Mouse (Mus musculus) lung, postnatal 14 days (tissue): ENCODE data around the gene Sh3bp4.

Experiments used
- DNase-seq: peaks from one replicate; pipeline ENCODE4 v3.0.0; 2021

Gene Sh3bp4

DNA sequence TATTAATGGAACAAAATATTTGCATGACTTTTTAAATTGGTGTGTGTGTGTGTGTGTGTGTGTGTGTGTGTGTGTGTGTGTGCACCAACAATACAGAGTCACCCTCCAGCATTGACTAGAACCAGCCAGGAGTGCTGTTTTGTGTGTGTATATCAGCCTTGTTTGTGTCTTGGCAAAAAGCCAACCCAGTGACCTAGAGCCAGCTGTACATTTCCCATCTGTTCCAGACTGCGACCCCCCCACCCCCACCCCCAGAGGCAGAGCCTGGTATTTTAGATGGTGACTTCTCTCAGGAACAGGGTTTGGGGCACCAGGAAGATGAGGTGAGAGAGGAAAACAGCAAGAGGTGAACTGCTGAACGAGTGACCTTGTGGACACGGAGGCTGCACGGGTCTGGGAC is 24.2 kb downstream of the Sh3bp4 start:
- DNase-seq: no peak

DNA sequence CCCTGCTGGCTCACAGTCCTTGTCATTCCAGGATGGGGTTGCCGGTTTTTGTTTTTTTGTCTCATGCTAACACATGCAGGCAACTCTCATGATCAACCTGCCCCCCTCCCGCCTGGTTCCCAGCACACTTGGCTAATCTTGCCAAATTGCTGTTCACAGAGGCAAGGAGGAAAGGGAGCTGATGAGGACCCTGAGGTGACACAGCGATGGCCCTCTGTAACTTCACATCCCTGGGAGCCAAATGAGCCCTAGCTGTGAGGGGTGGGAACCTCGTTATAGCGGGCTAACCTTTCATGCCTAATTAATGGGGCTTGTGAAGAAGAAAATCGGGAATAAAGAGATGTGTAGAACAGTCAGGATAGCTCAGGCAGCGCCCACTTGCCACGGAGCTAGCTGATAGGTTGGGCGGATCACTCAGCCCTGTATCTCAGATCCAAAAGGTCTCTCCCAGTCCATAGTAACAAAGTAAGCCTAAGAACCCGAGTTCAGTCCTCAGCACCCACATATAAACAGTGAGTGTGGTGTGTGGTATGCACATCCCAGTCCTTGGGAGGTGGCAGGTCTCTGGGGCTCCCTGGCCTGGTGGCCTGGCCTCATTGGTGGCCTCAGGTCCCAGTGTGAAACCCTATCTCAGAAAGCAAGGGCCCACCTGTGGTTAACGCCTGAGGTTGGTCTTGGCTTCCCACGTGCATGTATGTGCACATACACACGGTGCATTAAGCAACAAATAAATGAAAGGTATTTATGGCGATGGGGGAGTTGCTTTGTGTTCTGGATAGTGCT is 25.6 kb downstream of the Sh3bp4 start:
- DNase-seq: no peak

DNA sequence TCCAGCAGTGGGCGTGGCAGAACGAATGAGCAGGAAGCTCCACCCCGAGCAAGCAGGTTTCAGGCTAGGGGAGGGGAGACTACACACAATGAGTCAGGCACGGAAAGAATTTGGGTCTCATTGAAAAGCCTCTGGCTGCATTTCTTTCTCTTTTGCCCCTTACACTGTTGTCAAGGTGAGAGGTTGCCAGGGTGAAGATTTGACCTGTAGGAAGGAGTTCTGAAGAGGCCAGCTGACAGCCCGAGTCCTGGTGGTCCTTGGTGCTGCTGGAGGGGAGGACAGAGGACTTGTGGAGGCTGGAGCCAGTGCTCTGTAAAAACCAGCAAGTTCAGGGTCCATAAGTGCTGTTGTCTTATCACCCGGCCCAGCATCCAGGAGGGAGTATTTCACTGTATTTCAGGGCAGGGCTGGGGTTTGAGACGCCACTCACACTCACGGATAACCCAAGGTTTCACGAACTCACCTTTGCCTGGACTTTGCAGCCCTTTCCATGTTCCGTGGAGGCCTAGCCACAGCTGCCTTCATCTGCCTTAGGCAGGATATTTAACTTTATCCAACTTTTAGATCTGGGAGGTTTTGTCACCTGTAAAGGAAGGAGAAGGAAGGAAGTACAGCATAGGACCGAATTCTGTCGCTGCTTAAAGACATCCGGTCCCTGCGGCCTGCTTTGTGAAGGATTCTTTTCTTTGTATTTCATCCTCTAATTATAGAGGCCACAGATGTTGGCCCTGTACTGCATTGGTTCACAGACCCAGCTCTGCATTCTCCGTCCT is 32.2 kb downstream of the Sh3bp4 start:
- DNase-seq: no peak

DNA sequence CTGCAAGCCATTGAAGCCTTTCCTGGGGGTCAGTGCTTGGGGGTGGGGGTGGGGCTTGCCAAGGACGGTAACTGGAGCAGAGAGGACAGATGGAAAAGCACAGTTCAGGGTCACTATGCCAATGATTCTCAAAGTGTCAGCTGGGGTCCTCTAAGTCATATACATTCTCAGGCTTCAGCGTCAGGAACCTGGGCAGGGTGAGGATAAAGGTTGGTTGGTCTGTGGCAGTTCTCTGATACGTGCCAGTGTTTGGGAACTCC is 32.7 kb downstream of the Sh3bp4 start:
- DNase-seq: no peak

DNA sequence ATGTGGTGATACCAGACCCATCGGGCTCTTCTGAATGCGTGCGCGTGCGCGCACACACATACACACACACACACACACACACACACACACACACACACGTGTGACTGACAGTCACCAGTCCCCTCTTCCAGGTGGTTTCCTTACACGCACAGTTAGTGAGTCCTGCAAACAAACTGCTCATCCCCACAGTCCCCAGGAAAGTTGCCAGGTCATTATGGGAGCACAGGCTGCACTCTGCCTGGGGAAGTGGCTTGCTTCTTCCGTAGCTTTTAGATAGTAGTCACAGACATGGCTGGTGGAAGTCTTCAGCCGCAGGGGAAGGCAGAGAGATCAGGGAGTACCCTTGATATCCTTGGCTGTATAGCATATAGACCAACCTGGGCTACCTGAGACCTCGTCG is 33.3 kb downstream of the Sh3bp4 start:
- DNase-seq: no peak

DNA sequence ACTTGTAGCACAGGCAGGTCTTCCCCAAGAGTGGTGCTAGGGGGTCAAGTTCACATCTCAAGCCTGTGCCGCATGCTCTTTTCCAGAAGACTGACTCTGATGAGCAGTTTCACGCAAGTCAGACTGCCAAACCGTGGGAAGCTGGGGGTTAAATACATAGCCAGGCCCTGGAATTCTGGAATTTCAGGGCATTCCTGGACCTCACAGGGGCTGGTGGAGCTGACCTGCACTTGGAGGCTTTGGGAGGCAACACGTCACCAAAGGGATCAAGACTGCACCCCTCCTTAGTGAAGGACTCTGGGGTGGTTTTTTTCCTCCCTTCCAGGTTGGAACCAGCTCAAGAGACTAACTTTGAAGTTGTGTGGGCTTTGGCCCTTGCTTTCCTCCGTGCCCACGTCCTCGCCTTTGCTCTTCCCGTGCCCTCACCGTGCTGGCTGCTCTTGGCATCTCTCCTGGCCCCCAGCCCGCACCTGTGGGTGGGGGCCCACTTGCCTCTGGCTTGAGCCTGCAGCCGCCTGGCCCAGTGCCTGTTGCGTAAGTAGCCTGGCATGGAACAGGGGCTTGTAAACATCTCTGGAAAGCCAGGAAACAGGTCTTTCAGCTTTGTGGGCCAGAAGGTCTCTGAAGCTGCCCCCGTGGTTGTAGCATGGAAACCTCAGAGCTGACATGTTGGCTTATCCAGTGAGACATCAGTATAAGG is 34.0 kb downstream of the Sh3bp4 start:
- DNase-seq: peak; percentile 83

DNA sequence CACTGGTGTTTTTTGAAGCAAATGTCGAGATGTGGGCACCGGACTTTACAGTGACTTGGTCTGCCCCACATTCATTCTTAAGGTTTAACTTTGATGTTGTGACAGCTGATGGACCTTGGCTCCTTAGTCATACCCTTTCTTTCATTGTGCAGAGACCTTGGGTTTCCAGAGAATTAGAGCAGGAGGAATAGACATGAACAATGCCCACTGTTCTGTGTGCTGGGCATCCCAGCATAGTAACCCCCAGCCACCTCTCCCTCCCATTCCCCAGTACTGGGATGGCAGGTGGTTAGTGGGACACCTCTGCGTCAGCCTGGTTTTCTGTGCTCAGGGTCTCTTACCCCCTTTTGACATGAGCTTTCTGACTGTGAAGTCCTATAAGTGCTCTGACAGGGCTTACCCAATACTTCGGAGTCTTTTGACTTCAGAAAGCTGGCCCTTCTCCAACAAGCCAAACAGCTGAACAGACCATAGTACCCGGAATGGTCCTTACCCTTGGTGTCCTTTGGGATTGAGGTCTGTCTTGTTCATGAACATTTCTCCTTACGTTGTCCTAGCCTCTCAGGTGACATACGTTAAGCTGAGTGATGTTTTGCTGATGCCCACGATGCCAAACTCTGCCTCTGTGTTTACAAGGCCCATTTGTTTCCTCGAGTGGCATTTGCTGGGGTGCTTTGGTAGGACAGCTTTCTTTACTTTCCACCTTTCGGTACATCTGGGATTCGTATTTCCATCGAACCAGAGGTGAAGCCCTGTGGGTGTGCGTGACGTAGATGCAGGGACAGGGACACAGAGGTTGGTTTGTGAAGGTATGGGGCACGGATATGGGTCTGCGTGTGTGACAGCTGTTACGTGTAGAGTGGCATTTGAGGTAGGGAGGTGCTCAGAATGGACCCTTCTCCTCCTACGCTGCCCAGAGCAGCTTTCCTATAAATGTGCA is 35.9 kb downstream of the Sh3bp4 start:
- DNase-seq: no peak

DNA sequence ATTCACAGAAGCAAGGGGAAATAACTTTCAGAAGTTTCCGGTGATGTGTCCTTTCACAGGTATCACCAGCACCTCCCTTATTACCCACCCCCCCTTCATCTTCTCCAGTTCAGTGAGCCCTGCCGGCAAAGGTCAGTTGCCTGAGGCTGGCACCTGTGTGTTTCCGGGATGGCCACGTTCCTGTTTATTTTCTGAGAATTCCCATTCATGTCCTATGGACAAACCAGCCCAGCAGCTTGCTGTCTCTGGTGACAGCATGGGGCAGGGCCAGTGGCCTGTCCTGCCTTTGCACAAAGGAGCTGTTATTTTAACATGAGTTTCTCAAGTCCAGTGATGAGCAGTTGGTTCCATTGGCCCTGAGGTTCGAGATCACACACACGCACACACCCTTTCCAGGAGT is 37.3 kb downstream of the Sh3bp4 start:
- DNase-seq: no peak

DNA sequence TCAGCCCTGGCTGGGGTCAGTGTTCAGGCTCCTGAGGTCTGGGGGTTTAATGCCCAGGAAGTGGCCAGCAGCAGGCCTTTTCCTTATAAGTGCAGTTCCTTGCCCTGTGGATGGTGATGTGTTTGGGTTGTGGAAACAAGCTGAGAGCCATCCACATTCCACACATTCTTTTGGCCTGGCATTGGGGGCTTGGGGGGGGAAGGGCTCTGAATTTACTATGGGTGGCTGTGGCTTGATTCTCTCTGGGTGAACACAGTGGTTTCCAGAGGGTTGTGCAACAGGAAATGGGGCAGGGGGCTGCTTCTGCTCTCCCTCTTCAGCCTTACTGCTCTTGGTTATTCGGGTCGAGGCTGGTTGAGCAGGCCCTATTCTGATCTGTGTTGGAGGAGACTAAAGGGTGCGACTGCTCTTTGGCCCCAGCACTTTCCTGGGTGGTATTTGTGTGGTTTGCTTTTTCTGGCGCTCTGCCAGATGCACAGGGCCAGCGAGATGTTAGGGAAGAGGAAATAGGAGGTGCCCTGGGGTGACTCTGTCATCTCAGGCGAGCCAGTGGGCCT is 38.2 kb downstream of the Sh3bp4 start:
- DNase-seq: peak; percentile 58

DNA sequence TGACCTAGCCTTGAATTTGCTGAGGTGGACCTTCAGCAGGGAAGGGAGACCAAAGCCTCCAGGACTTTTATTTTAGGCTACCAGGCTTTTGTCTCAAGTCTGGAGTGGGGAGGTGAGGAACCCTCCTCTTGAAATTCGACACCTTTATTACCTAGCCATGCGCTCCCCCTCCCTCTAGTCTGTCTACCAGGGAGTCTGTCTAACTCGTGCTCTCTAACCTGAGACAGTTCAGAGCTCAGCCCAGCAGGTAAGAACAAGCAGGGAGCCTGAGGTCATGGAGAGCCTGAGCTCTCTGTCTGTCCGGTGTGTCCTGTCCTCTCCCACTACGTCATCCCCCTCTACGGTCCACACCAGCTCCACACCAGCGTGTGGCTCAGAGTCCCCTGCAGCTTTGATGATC is 39.6 kb downstream of the Sh3bp4 start:
- no peak for DNase-seq

DNA sequence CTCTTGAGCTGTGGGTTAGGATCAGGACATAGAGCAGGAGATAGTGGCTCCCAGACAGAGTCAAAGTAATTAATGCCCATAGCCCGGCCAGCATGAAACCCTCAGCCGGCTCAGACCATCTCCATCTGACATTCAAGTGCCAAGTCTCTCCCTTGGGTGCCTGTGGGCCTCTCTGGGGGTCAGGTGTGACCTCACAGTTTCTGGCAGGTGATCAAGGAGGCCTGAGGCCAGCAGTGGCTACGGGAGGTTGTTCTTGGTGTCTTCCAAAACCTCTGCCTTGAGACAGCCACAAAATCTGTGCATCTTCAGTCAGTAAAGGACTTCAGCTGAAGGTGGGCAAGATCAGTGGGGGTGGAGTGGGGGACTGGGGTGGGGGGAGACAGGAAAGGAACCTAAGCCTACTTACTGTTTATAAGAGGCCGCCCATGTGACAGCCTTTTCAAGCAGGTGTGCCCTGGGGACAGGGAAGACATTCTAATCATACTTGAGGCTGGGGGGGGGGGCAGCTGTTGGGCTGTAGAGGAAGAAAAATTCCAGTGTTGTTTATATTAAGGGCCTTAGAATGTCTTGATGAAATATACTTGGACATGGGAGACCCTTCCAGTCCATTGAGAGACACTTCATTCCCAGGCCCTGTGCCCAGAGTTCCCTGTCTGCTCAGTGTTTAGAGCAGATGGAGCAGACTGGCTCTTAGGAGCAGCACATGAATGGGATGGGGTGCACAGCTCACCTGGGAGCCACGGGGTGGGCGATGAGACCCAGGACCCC is 40.7 kb downstream of the Sh3bp4 start:
- no peak for DNase-seq

DNA sequence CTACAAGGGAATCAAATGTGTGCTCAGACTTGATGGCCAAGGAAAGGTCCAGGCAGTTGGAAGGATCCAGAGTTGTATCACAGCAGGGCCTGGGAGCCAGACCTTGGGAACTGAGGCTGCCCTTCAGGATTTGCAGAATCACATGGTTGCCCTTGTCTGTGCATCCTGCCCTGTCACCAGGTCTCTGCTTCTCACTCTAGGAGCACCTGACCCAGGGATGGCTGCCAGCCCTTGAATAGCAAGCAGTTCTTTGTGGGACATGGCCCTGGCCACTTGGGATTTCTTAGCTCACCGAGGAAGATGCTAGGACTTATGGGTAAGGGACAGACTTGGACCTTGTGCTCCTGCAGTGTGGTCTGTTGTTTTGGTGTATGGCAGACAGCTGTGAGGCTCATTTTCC is 42.3 kb downstream of the Sh3bp4 start:
- no peak for DNase-seq

DNA sequence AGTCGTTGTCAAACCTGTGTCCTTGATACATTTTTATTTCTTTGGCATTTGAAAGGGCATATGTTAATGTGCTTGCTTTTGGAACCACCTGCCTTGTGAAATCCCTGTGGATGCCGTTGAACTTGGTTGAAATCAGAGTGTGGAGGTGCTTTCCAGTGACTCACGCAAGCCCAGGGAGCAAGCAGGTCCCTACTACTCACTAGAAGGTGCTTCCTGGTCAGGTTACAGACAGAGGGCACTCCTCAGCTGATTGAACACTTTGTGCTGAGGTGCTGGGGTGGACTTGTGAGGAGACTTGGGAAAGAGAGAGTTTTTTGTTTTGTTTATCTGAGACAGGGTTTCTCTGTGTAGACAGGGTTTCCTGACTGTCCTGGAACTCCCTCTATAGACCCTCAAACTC is 43.5 kb downstream of the Sh3bp4 start:
- no peak for DNase-seq

DNA sequence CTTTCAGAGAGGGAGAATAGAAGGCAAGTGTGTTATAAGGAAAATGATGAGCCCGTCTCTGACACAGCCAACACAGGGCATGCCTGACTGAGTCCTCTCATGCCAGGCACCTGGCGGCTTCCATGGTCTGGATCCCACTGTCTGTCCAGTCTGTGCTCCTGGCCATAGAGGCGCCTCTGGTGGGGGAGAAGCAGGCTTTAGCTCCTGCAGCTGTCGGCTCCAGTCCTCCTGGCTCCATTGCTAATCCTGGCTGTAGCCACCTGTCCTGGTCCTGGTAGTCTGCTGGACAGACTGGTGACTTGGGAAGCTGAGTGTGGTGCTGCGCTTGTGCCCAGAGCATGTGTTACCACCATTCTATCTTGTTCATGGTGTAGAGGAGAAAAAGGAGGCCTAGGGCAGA is 46.8 kb downstream of the Sh3bp4 start:
- DNase-seq: no peak

DNA sequence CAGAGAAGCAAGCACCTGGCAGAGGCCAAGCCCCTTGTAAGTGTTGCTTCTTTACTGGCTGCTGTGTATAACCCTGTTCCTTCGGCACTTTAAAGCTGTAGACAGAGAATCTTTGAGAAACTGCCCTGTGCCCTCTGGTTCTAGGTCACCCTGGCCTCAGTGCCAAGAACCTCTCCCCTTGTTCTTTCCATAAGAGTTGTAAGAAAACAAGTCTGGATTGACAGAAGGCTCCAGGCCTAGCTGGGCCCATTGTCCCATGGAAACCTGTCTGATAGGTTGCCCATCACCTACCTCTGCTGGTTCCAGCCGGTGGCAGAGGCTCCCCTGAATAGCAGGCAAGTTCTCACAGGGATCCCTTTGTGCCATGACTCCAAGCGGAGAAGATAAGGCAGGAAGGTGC is 47.9 kb downstream of the Sh3bp4 start:
- DNase-seq: no peak

DNA sequence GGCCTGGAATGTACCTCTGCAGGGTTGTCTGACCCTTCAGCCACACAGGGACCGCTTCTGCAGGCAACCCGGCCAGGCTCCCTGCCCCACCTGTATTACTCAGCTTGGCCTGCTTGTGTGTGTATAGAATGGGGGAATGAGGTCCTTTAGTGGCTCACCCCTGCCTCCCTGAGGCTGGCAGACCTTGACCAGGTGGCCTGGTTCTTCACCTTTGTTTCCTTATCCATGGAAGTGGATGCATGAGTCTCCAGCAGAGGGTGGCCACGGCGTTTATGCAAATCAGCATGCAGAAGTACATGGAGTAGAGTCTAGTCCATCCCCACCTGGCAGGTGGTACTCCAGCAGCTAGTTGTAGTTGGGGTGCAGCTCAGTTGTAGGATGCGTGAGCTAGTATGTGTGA is 48.6 kb downstream of the Sh3bp4 start:
- DNase-seq: no peak

DNA sequence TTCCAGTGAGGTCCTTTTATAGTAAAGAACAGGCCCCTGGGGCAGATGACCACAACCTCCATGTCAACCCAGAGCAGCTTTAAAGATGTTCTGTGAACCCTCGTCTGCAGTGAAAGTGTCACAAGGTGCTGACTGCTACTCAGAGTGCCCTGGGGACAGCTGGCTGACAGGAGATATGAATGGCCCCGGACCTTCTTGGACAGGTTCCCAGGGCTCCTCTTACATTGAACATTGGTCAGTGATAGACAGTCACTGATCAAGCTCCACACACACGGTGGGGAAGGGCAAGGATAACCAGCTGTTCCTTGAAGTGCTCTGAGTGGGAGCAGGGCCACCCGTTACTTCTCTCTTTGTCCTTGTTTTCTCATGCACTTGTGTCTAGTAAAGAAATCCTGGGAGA is 50.1 kb downstream of the Sh3bp4 start:
- DNase-seq: no peak

DNA sequence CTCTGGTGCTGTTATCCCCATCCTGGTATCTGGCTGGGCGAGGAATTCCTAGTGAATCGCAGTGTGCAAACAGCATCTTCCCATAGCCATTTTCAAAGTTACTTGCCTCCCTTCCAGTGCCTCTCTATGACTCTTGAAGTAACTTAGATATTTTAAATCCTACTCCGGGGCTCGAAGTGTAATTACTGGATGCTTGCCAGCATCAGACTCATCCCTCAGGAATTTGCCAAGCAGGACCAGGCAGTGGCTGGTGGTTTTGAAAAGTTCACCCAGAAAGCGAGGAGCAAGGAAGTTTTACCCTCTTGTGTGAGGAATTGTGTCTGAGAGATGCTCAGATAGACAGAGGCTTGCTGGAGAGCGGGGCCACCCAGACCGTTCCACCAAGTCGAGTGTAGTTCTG is 51.3 kb downstream of the Sh3bp4 start:
- peak; percentile 63 for DNase-seq

DNA sequence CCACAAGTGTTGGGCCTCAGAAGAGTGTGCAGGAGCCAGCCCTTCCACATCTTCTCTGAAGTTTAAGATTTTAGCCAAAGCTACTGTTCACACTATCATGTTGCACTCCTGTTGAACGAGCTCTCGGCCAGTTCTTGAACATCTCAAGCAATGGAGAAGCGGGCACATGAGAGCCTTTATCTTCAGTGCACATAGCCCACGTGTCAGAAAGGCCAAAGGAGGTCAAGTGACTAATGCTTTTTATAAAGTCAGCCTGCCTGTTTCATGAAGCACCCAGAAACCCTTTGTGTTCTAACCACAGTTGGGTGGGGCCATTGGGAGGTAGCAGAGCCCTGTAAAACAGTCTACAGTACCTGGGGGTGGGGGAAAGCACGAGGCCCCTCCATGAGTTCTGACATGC is 52.2 kb downstream of the Sh3bp4 start:
- DNase-seq: no peak

DNA sequence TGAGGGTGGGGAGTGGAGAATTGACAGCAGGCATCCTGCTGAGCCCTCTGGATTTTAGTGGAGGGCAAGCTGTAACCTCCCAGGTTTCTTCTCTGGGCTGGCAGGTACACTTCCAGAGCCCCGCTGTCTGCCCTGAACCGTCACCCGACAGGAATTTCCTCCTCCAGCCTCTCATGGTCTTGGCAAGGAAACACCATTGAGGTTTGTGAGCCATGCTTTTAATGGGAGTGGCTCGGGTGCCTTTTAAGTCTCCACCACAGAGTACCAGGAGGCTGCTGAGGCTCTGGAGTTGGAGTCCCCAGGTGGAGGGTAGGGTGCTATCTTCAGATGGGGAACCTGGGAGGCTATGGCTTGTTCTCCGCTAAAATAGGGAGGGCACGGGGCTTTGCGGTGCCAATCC is 53.9 kb downstream of the Sh3bp4 start:
- peak; percentile 54 for DNase-seq

DNA sequence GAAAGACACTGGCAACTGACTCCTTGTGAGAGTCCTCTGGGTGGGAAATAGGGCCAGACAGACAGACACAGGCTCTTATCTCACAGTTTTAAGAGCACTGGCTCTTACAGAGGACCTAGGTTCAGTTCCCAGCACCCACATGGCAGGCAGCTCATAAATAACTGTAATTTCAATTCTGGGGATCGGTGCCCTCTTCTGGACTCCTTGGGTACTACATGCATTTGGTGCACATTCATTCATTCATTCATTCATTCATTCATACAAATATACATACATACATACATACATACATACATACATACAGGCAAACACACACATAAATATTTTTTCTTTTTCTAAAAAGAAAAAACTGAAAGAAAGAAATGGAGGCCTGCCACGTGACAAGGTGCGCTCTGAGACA is 56.9 kb downstream of the Sh3bp4 start:
- DNase-seq: no peak

DNA sequence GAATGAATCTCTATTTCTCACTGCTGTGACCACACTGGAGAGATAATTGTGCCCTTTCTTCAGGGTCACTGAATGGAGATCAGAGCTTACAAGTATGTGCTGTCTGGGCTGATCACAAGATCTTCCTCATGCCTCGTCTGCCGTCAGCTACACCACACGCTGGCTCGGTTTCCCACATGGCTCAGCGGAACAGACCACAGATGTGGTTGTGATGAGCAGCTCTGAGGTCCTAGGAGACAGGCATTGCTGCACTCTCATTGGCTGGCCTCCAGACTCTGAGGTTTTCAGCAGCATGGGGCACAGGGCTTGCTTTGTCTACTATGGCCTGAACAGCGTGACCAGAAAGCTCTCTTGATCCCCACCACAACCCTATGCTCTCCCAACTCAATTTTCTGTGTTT is 60.2 kb downstream of the Sh3bp4 start:
- DNase-seq: no peak
